Comparison of ENCODE assay signal across 29 mouse cellular contexts in the genomic region with DNA sequence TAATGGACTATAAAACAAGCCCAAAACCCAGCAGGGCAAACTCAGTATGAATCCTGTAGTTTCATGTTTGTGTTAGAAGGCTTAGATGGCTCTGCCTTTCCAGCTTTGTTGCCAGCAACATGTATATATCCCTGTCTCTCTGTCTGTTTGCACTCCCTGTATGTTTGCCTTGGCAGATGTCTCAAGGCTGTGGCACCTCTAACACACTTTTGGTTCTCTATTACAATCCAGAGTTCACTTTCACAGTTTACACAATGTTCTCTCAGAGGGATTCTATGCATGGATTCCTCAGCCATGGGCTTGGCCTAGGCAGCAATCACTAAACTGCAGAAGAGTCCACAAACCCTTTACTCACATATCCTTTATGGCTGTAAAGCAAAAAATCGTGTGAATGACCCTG. TPM values are rescaled to one million over a fixed set of nuclear protein-coding genes. Genes with fewer than 3 reads are reported as not detected.
DNase-seq lines count a peak whose midpoint lies in the region; ATAC-seq and TF ChIP-seq lines count a peak whose summit lies in the region.
"Had no signal": no experiment of that assay in that cellular context is flagged by ENCODE, and none has a peak within 500 bp of the region (broad histone marks: within the 10 kb centered on the region; RNA-seq: fewer than 3 reads in every experiment).

No protein-coding gene starts in this region.

- H3K27ac ChIP-seq in liver, postnatal 0 days (ENCODE audit: low read depth), result peak overlapping the region; percentile 68
- H3K27ac ChIP-seq in liver, embryonic 12.5 days, result no peak overlapping the region
- H3K27ac ChIP-seq: embryonic facial prominence, embryonic 10.5 days; embryonic facial prominence, embryonic 13.5 days; forebrain, embryonic 10.5 days; gastrocnemius, adult 2 months; heart, adult 2 months; heart, embryonic 10.5 days; heart, embryonic 13.5 days; hindbrain, embryonic 14.5 days; hindbrain, postnatal 0 days had no signal

- no peaks in the 10 kb centered on the region for H3K4me1 ChIP-seq in liver, postnatal 0 days (ENCODE audit: insufficient read depth)
- H3K4me1 ChIP-seq in liver, embryonic 12.5 days, result no peaks in the 10 kb centered on the region
- H3K4me1 ChIP-seq: embryonic facial prominence, embryonic 10.5 days; embryonic facial prominence, embryonic 13.5 days; forebrain, embryonic 10.5 days; heart, embryonic 10.5 days; heart, embryonic 13.5 days had no signal

- no peak overlapping the region for H3K9ac ChIP-seq in liver, postnatal 0 days (replicated peaks)
- no peak overlapping the region for H3K9ac ChIP-seq in liver, embryonic 12.5 days
- H3K9ac ChIP-seq: embryonic facial prominence, embryonic 13.5 days; forebrain, postnatal 0 days; heart, embryonic 13.5 days; hindbrain, embryonic 14.5 days had no signal

- 14% methylated on average over 1 of the region's 1 CpGs for WGBS in liver, postnatal 0 days (ENCODE audit: insufficient replicate concordance)
- WGBS in liver, embryonic 12.5 days (ENCODE audit: insufficient replicate concordance), result 35% methylated on average over 1 of the region's 1 CpGs

- no peaks in the 10 kb centered on the region for H3K9me3 ChIP-seq in liver, postnatal 0 days (ENCODE audit: low read length)
- no peaks in the 10 kb centered on the region for H3K9me3 ChIP-seq in liver, embryonic 12.5 days (replicated peaks)
- H3K9me3 ChIP-seq: embryonic facial prominence, embryonic 10.5 days; embryonic facial prominence, embryonic 13.5 days; forebrain, embryonic 10.5 days; heart, embryonic 10.5 days; heart, embryonic 13.5 days had no signal

- no peak overlapping the region for H3K4me3 ChIP-seq in liver, postnatal 0 days (ENCODE audit: low read depth, low read length)
- no peak overlapping the region for H3K4me3 ChIP-seq in liver, embryonic 12.5 days
- H3K4me3 ChIP-seq: embryonic facial prominence, embryonic 10.5 days; embryonic facial prominence, embryonic 13.5 days; erythroblast, embryonic 14.5 days; forebrain, embryonic 10.5 days; gastrocnemius, adult 2 months; heart, adult 2 months; heart, embryonic 10.5 days; heart, embryonic 13.5 days had no signal

- TF ChIP-seq CTCF in liver, postnatal 0 days (IDR thresholded peaks at IDR 0.05; ENCODE audit: low read depth), result no peak

- ATAC-seq in liver, postnatal 0 days, result peak; percentile 98
- ATAC-seq in liver, embryonic 12.5 days, result no peak
- ATAC-seq: activated CD4-positive, CD25-positive, alpha-beta regulatory T cell, adult 4 months; forebrain, embryonic 14.5 days; forebrain, postnatal 0 days; hindbrain, postnatal 0 days; inflammation-experienced regulatory T-cells, adult 6 months had no signal

- no peak for TF ChIP-seq EP300 in liver, postnatal 0 days (IDR thresholded peaks at IDR 0.05; ENCODE audit: low read depth)

- H3K36me3 ChIP-seq in liver, postnatal 0 days (replicated peaks; ENCODE audit: insufficient read depth, low read length), result no peaks in the 10 kb centered on the region
- no peaks in the 10 kb centered on the region for H3K36me3 ChIP-seq in liver, embryonic 12.5 days
- H3K36me3 ChIP-seq: embryonic facial prominence, embryonic 10.5 days; embryonic facial prominence, embryonic 13.5 days; forebrain, embryonic 10.5 days; heart, embryonic 10.5 days; heart, embryonic 13.5 days had no signal

- DNase-seq in adrenal gland, postnatal 10 days, result peak; percentile 4
- no peak for DNase-seq in adrenal gland, adult 8-10 months
- peak; percentile 12 for DNase-seq in liver, postnatal 0 days
- DNase-seq in gonadal fat pad, adult 2 months (ENCODE audit: low read depth), result peak; percentile 38
- no peak for DNase-seq in kidney, postnatal 4 days
- DNase-seq: adrenal gland, postnatal 25 days; cerebellum, adult 11-12 months; cerebellum, adult 8-10 months; cerebellum, postnatal 10 days; cerebellum, postnatal 36 days; embryo, embryonic 11 days; forebrain, postnatal 0 days; gastrocnemius, adult 2 months; gastrocnemius, postnatal 14 days; heart, adult 2 months; heart, postnatal 14 days; heart, postnatal 4 days had no signal

- no peak overlapping the region for H3K4me2 ChIP-seq in liver, postnatal 0 days (ENCODE audit: low read depth, low read length)
- H3K4me2 ChIP-seq in liver, embryonic 12.5 days, result no peak overlapping the region
- H3K4me2 ChIP-seq: embryonic facial prominence, embryonic 13.5 days; heart, embryonic 13.5 days; hindbrain, embryonic 14.5 days had no signal

- H3K27me3 ChIP-seq in liver, postnatal 0 days (ENCODE audit: insufficient read depth, low read length), result no peaks in the 10 kb centered on the region; the same call in 1 of the 2 replicates
- 0 out of 2 replicates have a peak, but pooled peaks cover 4% of the 10 kb centered on the region for H3K27me3 ChIP-seq in liver, embryonic 12.5 days (replicated peaks)

RNA-seq across cellular contexts. Expression of gene Nexmif, which starts 50.9 kb away (rescaled TPM):
- total RNA-seq in adrenal gland, postnatal 10 days (2021), result 10 to 100 TPM in 1 of 2 experiments, 1 to 10 TPM in 1; 7.9 to 11.8 TPM
- total RNA-seq in adrenal gland, adult 8-10 months (2022), result 10 to 100 TPM; 12.0 to 16.8 (median 13.1) TPM
- 0.06 and 0.07 TPM in 2 replicates for polyA plus RNA-seq in liver, postnatal 0 days (2015; fragmentation: Nextera tagmentation; extraction: Ambion mirVana)
- polyA plus RNA-seq in liver, embryonic 12.5 days (2016; fragmentation: Nextera tagmentation; extraction: Ambion mirVana), result 0.02 TPM in 1 of 2 replicates, not detected in the other
- 1.9 and 2.5 TPM in 2 replicates for polyA plus RNA-seq in gonadal fat pad, adult 2 months (2012; rRNA removed)
- polyA plus RNA-seq: activated CD4-positive, CD25-positive, alpha-beta regulatory T cell, adult 4 months; erythroblast, embryonic 14.5 days; inflammation-experienced regulatory T-cells, adult 6 months had no signal

Comparison
In these comparisons a context has a peak if more than half of its experiments do, and no peak if none do; other contexts are left out.
1. DNase-seq: peak in adrenal gland, postnatal 10 days (single experiment), liver, postnatal 0 days (single experiment) and gonadal fat pad, adult 2 months (single experiment); none in adrenal gland, adult 8-10 months (single experiment) and kidney, postnatal 4 days (0 of 2).